Mouse (Mus musculus): ENCODE results near the gene Parp12. TPM values are rescaled to one million over a fixed set of nuclear protein-coding genes. Genes with fewer than 3 reads are reported as not detected.

Gene Parp12
- polyA plus RNA-seq, 1 experiment from 2014 or later, result 7.4 TPM

- no peak overlapping the region for H3K9ac ChIP-seq
- WGBS, result 52% methylated on average over 7 of the region's 7 CpGs
- no peak overlapping the region for H3K4me3 ChIP-seq (replicated peaks)
- no peaks in the 10 kb centered on the region for H3K27me3 ChIP-seq (replicated peaks)
- H3K36me3 ChIP-seq, result no peaks in the 10 kb centered on the region
- peaks cover 24% of the 10 kb centered on the region for H3K4me1 ChIP-seq (replicated peaks)
- no peak overlapping the region for H3K4me2 ChIP-seq (replicated peaks)
- no peak overlapping the region for H3K27ac ChIP-seq
- H3K9me3 ChIP-seq, result no peaks in the 10 kb centered on the region
- no peak for ATAC-seq
These were observed 62.3 kb downstream of the Parp12 start for GRCm38 (mm10) chr6:39055831-39056261.

- 74% methylated on average over 6 of the region's 6 CpGs for whole genome bisulfite sequencing
- H3K27me3 ChIP-seq (replicated peaks), result no peaks in the 10 kb centered on the region
These were observed 63.2 kb downstream of the Parp12 start for GRCm38 (mm10) chr6:39054878-39055508.

GRCm38 (mm10) chr6:39054206-39054864 lies 63.8 kb downstream of the Parp12 start:
- Histone ChIP-seq H3K4me3 (replicated peaks) (no peak overlapping the region), H3K36me3 (no peaks in the 10 kb centered on the region), H3K27me3 (replicated peaks) (no peaks in the 10 kb centered on the region), H3K4me1 (replicated peaks) (peaks cover 14% of the 10 kb centered on the region), H3K9ac (no peak overlapping the region), H3K9me3 (no peaks in the 10 kb centered on the region), H3K4me2 (replicated peaks) (no peak overlapping the region), H3K27ac (no peak overlapping the region)
- WGBS, result 73% methylated on average over 13 of the region's 13 CpGs
- ATAC-seq, result no peak

More at GRCm38 (mm10) chr6:39054878-39055508, 63.2 kb downstream of the Parp12 start:
- ATAC-seq, result 0 out of 2 replicates have a peak, but pooled peaks have one; percentile 19
- Histone ChIP-seq H3K9ac (no peak overlapping the region), H3K4me1 (replicated peaks) (peaks cover 21% of the 10 kb centered on the region), H3K36me3 (no peaks in the 10 kb centered on the region), H3K9me3 (no peaks in the 10 kb centered on the region), H3K4me3 (replicated peaks) (no peak overlapping the region), H3K4me2 (replicated peaks) (no peak overlapping the region), H3K27ac (no peak overlapping the region)

GRCm38 (mm10) chr6:39052636-39053035 lies 65.5 kb downstream of the Parp12 start:
- no peak overlapping the region for H3K4me2 ChIP-seq (replicated peaks)
- 88% methylated on average over 4 of the region's 4 CpGs for WGBS
- H3K27me3 ChIP-seq (replicated peaks), result no peaks in the 10 kb centered on the region
- H3K36me3 ChIP-seq, result no peaks in the 10 kb centered on the region
- no peaks in the 10 kb centered on the region for H3K9me3 ChIP-seq
- no peak overlapping the region for H3K4me3 ChIP-seq (replicated peaks)
- H3K27ac ChIP-seq, result no peak overlapping the region
- no peak for ATAC-seq
- H3K9ac ChIP-seq, result no peak overlapping the region
- H3K4me1 ChIP-seq (replicated peaks), result peaks cover 12% of the 10 kb centered on the region

- Histone ChIP-seq H3K36me3 (no peaks in the 10 kb centered on the region), H3K4me2 (replicated peaks) (no peak overlapping the region), H3K27ac (no peak overlapping the region), H3K9me3 (no peaks in the 10 kb centered on the region), H3K4me1 (replicated peaks) (peaks cover 12% of the 10 kb centered on the region), H3K4me3 (replicated peaks) (no peak overlapping the region), H3K9ac (no peak overlapping the region), H3K27me3 (replicated peaks) (no peaks in the 10 kb centered on the region)
- peak; percentile 54; the same call in 1 of the 2 replicates for ATAC-seq
- WGBS, result 72% methylated on average over 9 of the region's 9 CpGs
These were observed 66.2 kb downstream of the Parp12 start for GRCm38 (mm10) chr6:39051799-39052556.

GRCm38 (mm10) chr6:39050836-39051235 lies 67.3 kb downstream of the Parp12 start:
- H3K9me3 ChIP-seq, result no peaks in the 10 kb centered on the region
- no peak overlapping the region for H3K9ac ChIP-seq
- H3K36me3 ChIP-seq, result no peaks in the 10 kb centered on the region
- no peak overlapping the region for H3K4me3 ChIP-seq (replicated peaks)
- ATAC-seq, result peak; percentile 57; the same call in 1 of the 2 replicates
- H3K4me2 ChIP-seq (replicated peaks), result no peak overlapping the region
- WGBS, result 44% methylated on average over 6 of the region's 6 CpGs
- H3K27ac ChIP-seq, result no peak overlapping the region
- H3K4me1 ChIP-seq (replicated peaks), result peaks cover 12% of the 10 kb centered on the region; the same call in 1 of the 2 replicates
- no peaks in the 10 kb centered on the region for H3K27me3 ChIP-seq (replicated peaks)

DNA sequence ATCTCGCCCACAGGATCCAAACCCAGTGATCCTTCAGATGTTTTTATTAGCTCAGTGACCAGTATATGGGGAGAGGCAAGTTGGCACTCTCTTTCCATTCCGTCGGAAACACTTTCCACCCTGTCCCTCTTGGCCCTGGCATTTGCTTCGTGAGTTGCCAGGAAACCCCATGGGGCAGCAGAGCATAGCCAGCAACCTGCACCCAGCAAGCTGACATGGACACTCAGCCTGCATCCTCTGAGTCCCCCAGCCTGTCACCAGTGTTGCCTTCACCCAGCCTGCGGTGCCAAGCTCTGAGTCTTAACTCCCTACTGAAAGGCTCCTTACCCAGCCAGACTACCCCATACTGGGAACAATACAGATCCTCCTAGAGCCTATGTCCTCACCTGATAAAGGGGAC lies 69.0 kb downstream of the Parp12 start:
- Histone ChIP-seq H3K36me3 (no peaks in the 10 kb centered on the region), H3K27me3 (replicated peaks) (no peaks in the 10 kb centered on the region)
- no peak for ATAC-seq

DNA sequence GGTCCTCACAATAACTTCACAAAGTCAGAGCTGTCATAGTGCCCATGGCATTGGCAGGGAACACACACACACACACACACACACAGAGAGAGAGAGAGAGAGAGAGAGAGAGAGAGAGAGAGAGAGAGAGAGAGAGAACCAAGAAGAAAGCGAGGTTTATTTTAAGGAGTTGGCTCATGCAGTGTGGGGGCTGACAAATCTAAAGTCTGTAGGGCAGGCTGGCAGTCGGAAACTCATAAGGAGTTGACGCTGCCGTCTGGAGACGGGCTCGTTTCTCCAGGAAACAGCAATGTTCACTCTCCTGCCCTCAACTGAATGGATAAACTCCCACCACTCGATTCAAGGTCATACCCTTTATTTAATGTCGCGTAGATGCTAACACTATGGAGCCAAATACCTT lies 77.7 kb downstream of the Parp12 start:
- Histone ChIP-seq H3K36me3 (no peaks in the 10 kb centered on the region), H3K4me1 (replicated peaks) (0 out of 2 replicates have a peak, but pooled peaks cover 11% of the 10 kb centered on the region), H3K4me2 (replicated peaks) (no peak overlapping the region), H3K9me3 (no peaks in the 10 kb centered on the region), H3K9ac (no peak overlapping the region), H3K27ac (no peak overlapping the region), H3K4me3 (replicated peaks) (no peak overlapping the region), H3K27me3 (replicated peaks) (no peaks in the 10 kb centered on the region; the same call in 1 of the 2 replicates)
- ATAC-seq, result no peak
- WGBS, result 78% methylated on average over 9 of the region's 9 CpGs

More for the DNA sequence above, 69.0 kb downstream of the Parp12 start:
- Histone ChIP-seq H3K9me3 (no peaks in the 10 kb centered on the region), H3K4me2 (replicated peaks) (no peak overlapping the region), H3K27ac (no peak overlapping the region), H3K4me3 (replicated peaks) (no peak overlapping the region), H3K9ac (no peak overlapping the region), H3K4me1 (replicated peaks) (no peaks in the 10 kb centered on the region)
- 78% methylated on average over 5 of the region's 5 CpGs for WGBS

Other genes with a start within 250 kb of the Parp12 start
- 3.4 and 4.0 TPM in 2 replicates for gene Tbxas1, start 242.9 kb downstream of the Parp12 start, polyA plus RNA-seq (2015; fragmentation: Nextera tagmentation; extraction: Ambion mirVana)
- gene Hipk2, start 242.2 kb downstream of the Parp12 start, polyA plus RNA-seq (2015; fragmentation: Nextera tagmentation; extraction: Ambion mirVana), result 20.2 and 23.3 TPM in 2 replicates
- gene Kdm7a, start 88.4 kb upstream of the Parp12 start, polyA plus RNA-seq (2015; fragmentation: Nextera tagmentation; extraction: Ambion mirVana), result 4.9 and 5.1 TPM in 2 replicates

Measured in intestine, embryonic 15.5 days (tissue).